Mouse (Mus musculus) neural tube, embryonic 11.5 days (tissue): ENCODE results near the gene Ppil3. TPM values are rescaled to one million over a fixed set of nuclear protein-coding genes. Genes with fewer than 3 reads are reported as not detected.

Experiments
- ATAC-seq: fragments of 200-750 bp; cut with Nextera tagmentation; 2 replicates; pipeline ENCODE4 v1.8.0; 2017; ENCODE audit warnings: moderate number of reproducible peaks, mild to moderate bottlenecking, moderate TSS enrichment, moderate library complexity; ENCODE audit not compliant: insufficient read depth, low FRiP score, low TSS enrichment
- DNase-seq: peaks from one replicate; pipeline ENCODE4 v3.0.0-alpha.2; 2015; ENCODE audit warnings: low spot score
- H3K27ac ChIP-seq: fragments of 300-500 bp; sonication (generic); 2 replicates; pipeline ENCODE4 v1.5.1; 2014; ENCODE audit warnings: low read depth, mild to moderate bottlenecking, low read length
- H3K27me3 ChIP-seq: fragments of 300-500 bp; sonication (generic); 2 replicates; pipeline ENCODE4 v1.6.1; 2014; ENCODE audit warnings: mild to moderate bottlenecking, low read length, mixed read lengths; ENCODE audit not compliant: control insufficient read depth, insufficient read depth
- H3K36me3 ChIP-seq: fragments of 300-500 bp; sonication (generic); 2 replicates; pipeline ENCODE4 v1.6.1; 2014; ENCODE audit warnings: mild to moderate bottlenecking, low read length, moderate library complexity, mixed read lengths; ENCODE audit not compliant: control insufficient read depth, insufficient read depth
- H3K4me1 ChIP-seq: fragments of 300-500 bp; sonication (generic); 2 replicates; pipeline ENCODE4 v1.6.1; 2014; ENCODE audit warnings: low read length, mixed read lengths; ENCODE audit not compliant: control insufficient read depth, insufficient read depth
- H3K4me2 ChIP-seq: fragments of 300-500 bp; sonication (generic); 2 replicates; pipeline ENCODE4 v1.6.1; 2014; ENCODE audit warnings: low read depth, mild to moderate bottlenecking, moderate library complexity
- H3K4me3 ChIP-seq: fragments of 300-500 bp; sonication (generic); 2 replicates; pipeline ENCODE4 v1.5.1; 2014; ENCODE audit warnings: low read depth, low read length
- H3K9ac ChIP-seq: fragments of 300-500 bp; sonication (generic); 2 replicates; pipeline ENCODE4 v1.6.1; 2014; ENCODE audit warnings: mild to moderate bottlenecking, low read length
- H3K9me3 ChIP-seq: fragments of 300-500 bp; sonication (generic); 2 replicates; pipeline ENCODE4 v1.6.1; 2016; ENCODE audit warnings: low read length; ENCODE audit not compliant: control insufficient read depth
- WGBS: fragments of 180-500 bp; shearing (Covaris S2); extraction: QIAGEN DNeasy Blood & Tissue Kit; methylation state at CpG from one replicate; pipeline ENCODE4 v1.1.7; 2014; 5-methylcytosine and 5-hydroxymethylcytosine counted together
- polyA plus RNA-seq: library from polyadenylated mRNA; unstranded; fragments of >200 nt; fragmentation: Nextera tagmentation; extraction: Ambion mirVana; gene quantifications from 2 replicates; pipeline ENCODE4 v1.2.1, GENCODE M21; 2014

The Ppil3 gene
- polyA plus RNA-seq, 1 experiment from 2014 or later = 60.0 TPM

- no peak for ATAC-seq
- 90% methylated on average over 5 of the region's 5 CpGs for WGBS
- DNase-seq = no peak
- Histone ChIP-seq H3K9ac (no peak overlapping the region), H3K36me3 (peaks cover 23% of the 10 kb centered on the region), H3K9me3 (no peaks in the 10 kb centered on the region), H3K4me1 (no peaks in the 10 kb centered on the region), H3K27me3 (no peaks in the 10 kb centered on the region), H3K27ac (no peak overlapping the region), H3K4me3 (no peak overlapping the region), H3K4me2 (no peak overlapping the region)
Measured at GRCm38 (mm10) chr1:58403745-58404144, 41.5 kb downstream of the Ppil3 start.

- peaks cover 28% of the 10 kb centered on the region for H3K36me3 ChIP-seq
- no peak for ATAC-seq
Measured at GRCm38 (mm10) chr1:58401396-58401795, 43.9 kb downstream of the Ppil3 start.

GRCm38 (mm10) chr1:58397731-58398130 is 47.6 kb downstream of the Ppil3 start:
- H3K36me3 ChIP-seq = peaks cover 32% of the 10 kb centered on the region
- 99% methylated on average over 6 of the region's 6 CpGs for WGBS
- no peaks in the 10 kb centered on the region for H3K9me3 ChIP-seq
- 0 out of 2 replicates have a peak, but pooled peaks cover 4% of the 10 kb centered on the region for H3K4me1 ChIP-seq
- ATAC-seq (no peak), DNase-seq (no peak)
- H3K4me2 ChIP-seq = no peak overlapping the region
- H3K27ac ChIP-seq = no peak overlapping the region
- no peak overlapping the region for H3K4me3 ChIP-seq
- no peaks in the 10 kb centered on the region for H3K27me3 ChIP-seq
- no peak overlapping the region for H3K9ac ChIP-seq

More at GRCm38 (mm10) chr1:58401396-58401795, 43.9 kb downstream of the Ppil3 start:
- no peaks in the 10 kb centered on the region for H3K27me3 ChIP-seq
- no peak for DNase-seq
- H3K9me3 ChIP-seq = no peaks in the 10 kb centered on the region
- no peak overlapping the region for H3K4me2 ChIP-seq
- no peak overlapping the region for H3K9ac ChIP-seq
- no peak overlapping the region for H3K4me3 ChIP-seq
- H3K27ac ChIP-seq = no peak overlapping the region
- 92% methylated on average over 6 of the region's 6 CpGs for WGBS
- H3K4me1 ChIP-seq = no peaks in the 10 kb centered on the region

- no peak overlapping the region for H3K27ac ChIP-seq
- peaks cover 23% of the 10 kb centered on the region for H3K36me3 ChIP-seq
- peaks cover 11% of the 10 kb centered on the region; the same call in 1 of the 2 replicates for H3K4me1 ChIP-seq
- DNase-seq (no peak), ATAC-seq (no peak)
- H3K4me2 ChIP-seq = no peak overlapping the region
- 100% methylated on average over 1 of the region's 1 CpGs for WGBS
- H3K4me3 ChIP-seq = no peak overlapping the region
- no peaks in the 10 kb centered on the region for H3K27me3 ChIP-seq
- H3K9ac ChIP-seq = no peak overlapping the region
- H3K9me3 ChIP-seq = no peaks in the 10 kb centered on the region
Measured at GRCm38 (mm10) chr1:58396179-58396578, 49.1 kb downstream of the Ppil3 start.

DNA sequence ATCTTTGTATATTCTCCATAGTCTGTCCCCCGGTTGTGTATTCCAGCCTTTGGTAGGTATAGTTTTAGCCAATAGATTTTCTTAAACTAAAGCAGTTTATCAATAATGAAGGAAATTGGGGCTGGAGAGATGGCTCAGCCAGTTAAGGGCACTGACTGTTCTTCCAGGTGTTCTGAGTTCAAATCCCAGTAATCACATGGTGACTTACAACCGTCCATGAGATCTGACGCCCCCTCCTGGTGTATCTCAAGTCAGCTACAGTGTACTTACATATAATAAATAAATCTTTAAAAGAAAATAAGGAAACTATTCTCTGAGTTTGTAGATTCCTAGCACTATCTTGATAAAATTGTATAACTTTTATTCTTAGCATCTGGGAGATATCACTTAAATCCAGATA is 49.9 kb downstream of the Ppil3 start:
- H3K4me2 ChIP-seq = no peak overlapping the region
- H3K9me3 ChIP-seq = no peaks in the 10 kb centered on the region
- H3K9ac ChIP-seq = no peak overlapping the region
- DNase-seq = no peak
- H3K27me3 ChIP-seq = no peaks in the 10 kb centered on the region
- H3K36me3 ChIP-seq = peaks cover 20% of the 10 kb centered on the region
- H3K4me1 ChIP-seq = peaks cover 11% of the 10 kb centered on the region; the same call in 1 of the 2 replicates
- WGBS = 97% methylated on average over 3 of the region's 3 CpGs
- no peak overlapping the region for H3K27ac ChIP-seq
- no peak for ATAC-seq
- no peak overlapping the region for H3K4me3 ChIP-seq

- DNase-seq = peak; percentile 46
- Histone ChIP-seq H3K9me3 (no peaks in the 10 kb centered on the region), H3K4me2 (peak overlapping the region; percentile 75), H3K4me3 (peak overlapping the region; percentile 98), H3K4me1 (peaks cover 11% of the 10 kb centered on the region; the same call in 1 of the 2 replicates), H3K27me3 (no peaks in the 10 kb centered on the region), H3K9ac (peak overlapping the region; percentile 97), H3K36me3 (peaks cover 15% of the 10 kb centered on the region), H3K27ac (peak overlapping the region; percentile 99)
- ATAC-seq = peak; percentile 65
- under 1% methylated on average over 82 of the region's 90 CpGs for WGBS
Measured at GRCm38 (mm10) chr1:58393284-58394195, 51.7 kb downstream of the Ppil3 start.

- Histone ChIP-seq H3K4me2 (peak within 1 kb of the TSS; percentile 75), H3K4me3 (peak within 1 kb of the TSS; percentile 98), H3K27me3 (no peaks in the 10 kb centered on the region), H3K9me3 (no peaks in the 10 kb centered on the region), H3K4me1 (peaks cover 11% of the 10 kb centered on the region; the same call in 1 of the 2 replicates), H3K27ac (peak within 1 kb of the TSS; percentile 99), H3K9ac (peak within 1 kb of the TSS; percentile 97), H3K36me3 (peaks cover 13% of the 10 kb centered on the region)
- peak; percentile 94 for DNase-seq
- ATAC-seq = peak; percentile 97
- under 1% methylated on average over 41 of the region's 61 CpGs for WGBS
Measured at GRCm38 (mm10) chr1:58392652-58393283, 52.5 kb downstream of the Ppil3 start, which contains the start of gene Bzw1. Gene Bzw1, plus strand, starts transcription at chr1:58392898.

DNA sequence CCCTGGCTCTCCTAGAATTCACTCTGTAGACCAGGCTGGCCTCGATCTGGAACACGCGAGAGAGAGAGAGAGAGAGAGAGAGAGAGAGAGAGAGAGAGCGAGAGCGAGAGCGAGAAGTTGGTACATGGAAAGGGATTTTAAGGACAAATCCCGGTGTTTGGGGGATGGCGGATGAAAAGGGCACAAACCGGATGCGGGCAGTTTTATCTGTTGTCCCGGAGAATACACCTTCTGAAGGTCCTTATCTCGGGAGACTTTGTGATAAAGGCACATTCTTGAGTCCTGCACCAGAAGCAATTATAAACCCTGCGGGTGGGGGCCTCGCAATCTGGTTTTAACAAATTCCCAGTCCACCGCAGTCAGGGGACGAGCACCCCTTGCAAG is 53.0 kb downstream of the Ppil3 start:
- DNase-seq (peak; percentile 58), ATAC-seq (peak; percentile 2; the same call in 1 of the 2 replicates)
- Histone ChIP-seq H3K27me3 (no peaks in the 10 kb centered on the region), H3K9ac (peak overlapping the region; percentile 97), H3K4me3 (peak overlapping the region; percentile 98), H3K4me1 (peaks cover 11% of the 10 kb centered on the region; the same call in 1 of the 2 replicates), H3K36me3 (peaks cover 11% of the 10 kb centered on the region), H3K4me2 (peak overlapping the region; percentile 61), H3K9me3 (no peaks in the 10 kb centered on the region), H3K27ac (peak overlapping the region; percentile 99)
- 2% methylated on average over 16 of the region's 16 CpGs for WGBS
